Mouse (Mus musculus) cerebellum, adult 2 months (tissue): Measurements from ENCODE around the gene Dxo.

ENCODE experiments used
- CTCF ChIP-seq: fragments of 200-500 bp; IDR thresholded peaks from 2 replicates; pipeline ENCODE4 v1.5.1; 2011; ENCODE audit warnings: low read depth, mild to moderate bottlenecking, control low read depth, low read length, moderate library complexity, borderline replicate concordance; ENCODE audit not compliant: insufficient read depth
- POLR2A ChIP-seq: fragments of 200-500 bp; IDR thresholded peaks from 2 replicates; pipeline ENCODE4 v1.6.1; 2011; ENCODE audit warnings: low read length, control low read depth, borderline replicate concordance; ENCODE audit not compliant: insufficient read depth

DNA sequence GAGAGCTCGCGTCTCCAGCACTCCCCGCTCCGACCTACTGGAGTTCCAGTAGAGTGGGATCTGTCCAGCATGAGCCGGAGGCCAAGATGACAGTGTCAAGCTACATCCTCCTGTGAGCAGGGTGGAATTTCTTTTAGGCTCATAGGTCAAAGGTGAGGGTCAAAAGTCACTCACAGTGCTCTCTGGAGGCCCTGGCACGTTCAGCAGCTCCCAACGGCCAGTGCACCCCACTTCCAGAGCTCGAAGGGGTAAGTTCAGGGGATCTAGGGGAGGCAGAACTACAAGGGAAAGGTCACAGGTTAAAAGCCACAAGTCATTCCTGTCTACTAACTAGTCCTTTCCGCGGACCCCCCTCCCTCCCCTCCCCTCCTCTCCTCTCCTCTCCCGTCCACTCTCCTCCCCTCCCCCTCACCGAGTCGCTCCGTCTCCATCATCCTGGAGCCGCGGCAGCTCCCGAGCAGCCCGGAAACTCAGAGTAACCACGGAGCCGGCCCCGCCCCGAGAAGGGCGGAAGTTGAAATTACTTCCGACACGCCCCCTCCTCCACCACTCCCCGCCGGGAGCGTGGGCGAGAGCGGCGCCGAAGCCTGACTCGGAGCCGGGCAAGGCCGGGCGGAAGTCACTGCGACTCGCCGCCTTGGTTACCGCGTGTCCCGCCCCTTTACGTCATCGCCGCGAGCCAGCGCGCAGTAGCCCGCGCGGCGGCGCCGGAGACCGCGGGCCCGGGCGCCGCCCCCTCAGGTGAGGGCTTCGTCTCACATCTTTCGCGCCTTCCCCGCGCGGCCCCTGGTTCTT, 13.1 kb downstream of the Dxo start, which contains the start of the genes Skiv2l and Nelfe:
- TF ChIP-seq CTCF (no peak; the same call in 1 of the 2 replicates), POLR2A (peak; percentile 53)
